Mouse (Mus musculus) lung, postnatal 14 days (tissue): ENCODE data around the gene H2afy.

ENCODE experiments used
- DNase-seq: peaks from one replicate; pipeline ENCODE4 v3.0.0; 2021

H2afy gene

DNA sequence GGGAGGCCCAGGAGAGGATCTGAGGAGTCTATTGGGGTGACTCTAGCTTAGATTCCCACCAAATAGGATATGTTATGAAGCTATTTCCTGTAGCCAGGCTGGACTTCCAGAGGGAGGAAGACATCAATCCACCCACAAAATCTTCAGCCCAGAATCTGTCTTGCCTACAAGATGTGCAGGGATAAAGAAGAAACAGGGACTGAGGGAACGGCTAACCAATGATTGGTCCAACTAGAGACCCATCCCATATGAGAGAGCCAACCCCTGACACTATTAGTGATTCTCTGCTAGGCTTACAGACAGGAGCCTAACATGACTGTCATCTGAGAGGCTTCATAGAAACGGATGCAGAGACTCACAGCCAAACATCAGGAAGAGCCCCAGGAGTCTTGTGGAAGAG, 7.9 kb upstream of the H2afy start:
- no peak for DNase-seq

DNA sequence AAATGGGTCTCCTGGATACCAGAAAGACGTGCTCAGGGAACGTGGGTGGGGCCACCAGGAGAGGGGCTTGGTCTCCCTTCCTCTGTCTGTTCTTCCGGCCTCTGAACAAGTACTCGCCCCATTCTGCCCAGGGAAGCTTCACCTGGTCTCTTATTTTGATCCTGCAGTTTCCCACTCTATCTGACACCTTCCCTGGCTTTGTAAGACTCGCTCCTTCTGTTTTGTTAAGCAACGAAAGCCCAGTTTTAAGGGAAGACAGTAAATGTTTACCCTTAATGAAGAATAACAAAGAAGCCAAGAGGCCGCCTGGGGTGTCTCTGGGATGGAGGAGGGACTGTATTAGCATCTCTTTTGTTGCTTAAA, 7.0 kb upstream of the H2afy start:
- DNase-seq: no peak

DNA sequence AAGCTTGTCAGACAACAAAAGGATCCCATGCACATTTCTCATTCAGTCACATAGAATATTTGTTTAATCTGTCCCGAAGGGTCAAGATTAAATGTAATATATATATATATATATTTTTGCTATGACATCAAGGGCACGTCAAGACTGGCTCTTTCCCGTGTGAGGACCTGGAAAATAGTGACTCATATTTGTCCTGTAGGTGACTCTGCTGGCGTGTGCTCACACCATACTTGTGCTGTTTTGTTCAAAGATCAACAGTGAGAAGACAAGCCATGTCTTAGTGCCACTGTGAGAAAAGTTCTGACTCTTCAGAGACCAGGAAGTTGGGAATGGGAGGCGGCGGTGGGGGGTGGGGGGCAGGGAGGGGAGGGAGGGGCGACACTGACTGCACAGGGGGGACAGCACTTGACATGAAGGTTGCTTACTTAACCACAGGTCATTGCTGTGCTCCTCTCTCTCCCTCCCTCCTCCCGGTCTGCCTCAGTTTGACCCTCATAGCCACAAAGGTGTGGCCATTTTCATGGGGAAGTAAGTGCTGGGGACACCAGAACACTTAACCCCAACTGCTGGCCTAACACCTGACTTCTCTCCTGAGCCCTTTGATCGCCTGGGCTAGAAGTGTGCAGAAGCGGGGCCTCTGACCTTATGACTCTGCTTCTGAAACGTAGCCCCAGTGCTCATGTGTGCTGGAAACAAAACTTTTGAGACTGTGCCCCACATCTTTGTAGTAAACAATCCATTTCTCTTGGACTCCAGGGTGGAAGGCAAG, 6.4 kb upstream of the H2afy start:
- no peak for DNase-seq

DNA sequence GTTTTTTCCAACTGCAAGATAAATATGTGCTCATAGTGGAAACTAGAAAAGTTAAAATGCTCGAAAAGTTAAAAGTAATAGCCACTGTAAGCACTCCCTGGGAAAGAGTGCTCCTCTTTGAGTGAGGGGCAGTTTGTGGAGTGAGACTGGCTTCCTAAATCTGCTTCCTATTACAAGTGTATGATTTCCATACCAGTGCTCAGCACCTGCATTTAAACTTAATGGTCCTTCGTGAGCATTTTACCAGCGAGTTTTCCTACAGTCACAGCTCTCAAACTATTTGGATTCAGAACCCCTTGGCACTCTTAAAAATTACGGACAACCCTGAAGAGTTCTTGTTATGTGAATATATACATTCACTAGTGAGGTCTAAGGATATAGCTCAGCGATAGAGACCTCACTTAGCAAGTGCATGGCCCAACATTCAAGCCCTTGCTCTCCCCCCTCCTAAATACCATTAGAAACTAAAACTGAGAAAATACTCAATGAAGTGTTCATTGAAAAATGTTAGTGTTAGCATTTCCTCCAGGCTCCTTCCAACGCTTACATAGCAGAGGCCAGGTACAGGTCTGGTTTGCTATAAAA, 3.1 kb upstream of the H2afy start:
- DNase-seq: no peak

DNA sequence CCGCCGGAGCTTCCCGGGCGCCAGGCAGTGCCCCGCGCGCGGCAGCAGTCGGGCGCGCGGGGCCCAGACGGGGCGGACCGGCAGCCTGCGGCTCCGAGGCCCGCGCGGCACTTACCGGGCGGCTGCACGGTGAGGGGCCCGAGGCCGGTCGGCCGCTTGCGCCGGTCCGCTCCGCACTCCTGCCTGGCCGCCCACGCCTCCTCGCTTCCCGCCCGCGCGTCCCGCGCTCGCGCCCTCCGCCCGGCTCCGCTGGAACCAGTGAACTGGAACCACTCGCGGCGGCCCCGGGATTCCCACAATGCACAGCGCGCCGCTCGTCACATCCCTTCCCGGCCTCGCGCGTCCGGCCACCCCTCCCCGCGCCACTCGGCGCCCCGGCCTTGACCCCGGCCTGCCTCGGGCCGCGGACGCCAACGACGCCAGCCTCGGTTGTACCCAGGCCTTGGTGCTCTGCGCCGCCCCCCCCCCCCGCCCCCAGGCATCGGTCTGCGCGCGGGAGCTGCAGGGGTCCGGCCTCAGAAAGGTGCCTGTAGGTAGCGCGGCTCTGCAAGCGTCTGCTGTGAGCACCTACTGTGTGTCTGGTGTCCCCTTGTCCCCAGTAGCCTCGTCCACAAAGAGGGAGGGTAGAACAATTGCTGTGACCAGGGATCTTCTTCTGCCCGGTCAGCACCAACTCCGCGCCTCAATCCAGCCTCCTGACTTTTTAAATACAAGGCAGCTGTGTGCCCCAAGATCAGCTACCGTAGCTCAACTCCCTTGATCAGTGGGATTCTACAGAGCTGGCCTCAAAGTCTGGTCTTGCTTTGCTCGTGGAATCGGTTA, 719 bp downstream of the H2afy start:
- peak; percentile 91 for DNase-seq

DNA sequence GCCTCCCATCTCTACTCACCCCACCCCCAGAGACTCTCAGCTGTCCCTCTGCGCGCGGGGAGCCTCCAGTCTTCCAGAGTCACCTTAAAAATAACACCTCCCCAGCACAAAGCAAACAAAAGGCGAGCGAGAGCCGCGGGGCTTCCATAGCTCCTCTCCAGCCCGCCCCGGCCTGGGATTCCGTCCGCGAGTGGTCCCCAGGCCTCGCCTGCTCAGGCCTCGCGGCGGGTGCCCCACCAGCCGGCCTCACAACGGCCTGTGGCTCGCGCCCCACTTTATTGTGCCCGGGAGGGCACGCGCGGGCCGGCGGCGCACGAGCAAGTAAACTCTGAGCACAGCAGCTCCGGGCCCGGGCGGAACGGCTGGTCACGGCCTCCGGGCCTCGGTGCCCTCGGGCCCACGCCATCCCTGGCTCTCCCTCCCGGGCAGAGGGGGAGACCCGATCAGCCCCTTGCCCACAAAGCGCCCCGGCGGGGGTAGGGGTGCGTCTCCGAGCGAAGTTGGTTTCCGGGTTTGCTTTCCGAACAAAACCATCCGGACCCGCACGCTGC, 1.5 kb downstream of the H2afy start:
- DNase-seq: no peak

DNA sequence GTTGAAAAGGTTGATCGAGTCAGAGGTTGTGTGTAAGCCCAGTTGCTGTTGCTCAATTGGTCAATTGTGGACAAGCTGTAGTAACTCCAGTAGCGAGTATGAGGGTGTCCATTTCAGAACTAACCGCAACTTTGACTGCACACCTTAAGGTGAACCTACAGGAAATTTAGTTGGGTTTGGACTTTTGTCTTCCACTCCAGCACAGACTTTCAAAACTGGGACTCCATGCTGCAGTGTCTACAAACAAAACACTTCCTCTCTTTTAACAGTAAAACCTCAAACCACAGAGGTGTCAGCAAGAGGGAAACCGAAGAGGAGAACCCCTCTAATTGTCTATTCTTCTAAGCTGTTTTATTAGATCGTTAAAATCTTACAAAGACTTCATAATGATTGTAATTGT, 2.1 kb downstream of the H2afy start:
- no peak for DNase-seq

DNA sequence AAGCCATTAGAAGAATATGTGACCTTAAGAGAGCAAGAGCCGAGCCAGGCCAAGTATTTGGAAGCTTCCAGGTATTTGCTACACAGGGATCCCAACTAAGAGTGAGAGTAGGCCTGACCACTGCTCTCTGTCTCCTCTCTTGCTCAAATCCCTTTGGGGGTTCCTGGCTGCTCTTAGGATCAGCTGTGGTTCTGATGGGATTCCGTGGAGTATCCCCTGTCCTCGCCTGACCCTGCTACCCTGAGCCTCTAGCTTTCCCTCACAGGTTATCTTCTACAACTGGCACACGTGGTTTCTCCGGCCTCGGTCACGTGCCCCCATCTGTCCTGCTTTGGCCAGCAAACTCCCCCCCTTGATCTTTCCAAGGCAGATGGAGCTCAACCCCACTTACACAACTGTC, 3.2 kb downstream of the H2afy start:
- DNase-seq: no peak

DNA sequence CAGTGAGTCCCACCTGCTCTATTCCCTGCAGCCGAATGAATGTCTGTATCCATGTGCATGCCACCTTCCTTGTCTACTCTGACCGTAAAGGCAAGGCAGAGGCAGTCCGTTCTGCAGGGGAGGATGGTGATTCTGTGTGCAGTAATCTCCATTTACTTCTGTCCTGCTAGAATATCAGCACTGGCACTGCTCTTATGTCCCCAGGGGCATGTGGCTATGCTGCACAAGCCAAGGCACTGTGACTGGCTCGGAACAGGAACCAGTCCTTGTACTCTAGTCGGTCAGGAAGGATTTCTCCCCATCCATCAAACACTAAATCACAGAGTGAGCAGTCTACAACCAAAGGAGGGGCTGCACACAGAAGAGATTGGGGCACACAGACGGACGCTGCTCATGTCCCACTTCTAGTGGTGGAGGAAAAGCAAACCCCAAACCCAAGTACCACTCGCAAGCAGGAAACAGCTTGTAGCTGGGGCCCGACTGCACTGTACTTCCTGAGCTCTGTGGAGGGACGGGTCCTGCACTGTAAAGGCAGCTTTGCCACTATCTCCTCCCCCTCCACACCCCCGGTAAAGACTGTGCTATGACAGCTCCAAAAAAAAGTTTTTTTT, 3.7 kb downstream of the H2afy start:
- no peak for DNase-seq

DNA sequence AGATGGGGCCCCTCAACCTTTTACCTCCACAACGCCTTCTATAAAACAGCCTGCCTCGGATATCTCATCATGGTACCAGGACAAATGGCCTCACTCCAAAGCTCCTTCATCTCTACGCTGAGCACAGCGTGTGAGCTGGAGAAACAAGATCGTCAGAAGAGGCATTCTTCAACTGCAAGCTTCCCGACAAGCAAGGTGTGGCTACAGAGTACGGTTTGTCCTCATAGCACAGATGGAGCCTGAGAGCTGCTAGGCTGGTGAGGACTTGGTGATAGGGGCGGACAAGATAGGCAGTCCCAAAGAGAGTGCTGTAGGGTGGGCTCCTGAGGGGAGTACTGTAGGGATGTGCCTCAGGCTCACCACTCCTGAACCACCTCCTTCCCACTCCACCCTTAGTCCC, 5.6 kb downstream of the H2afy start:
- no peak for DNase-seq

DNA sequence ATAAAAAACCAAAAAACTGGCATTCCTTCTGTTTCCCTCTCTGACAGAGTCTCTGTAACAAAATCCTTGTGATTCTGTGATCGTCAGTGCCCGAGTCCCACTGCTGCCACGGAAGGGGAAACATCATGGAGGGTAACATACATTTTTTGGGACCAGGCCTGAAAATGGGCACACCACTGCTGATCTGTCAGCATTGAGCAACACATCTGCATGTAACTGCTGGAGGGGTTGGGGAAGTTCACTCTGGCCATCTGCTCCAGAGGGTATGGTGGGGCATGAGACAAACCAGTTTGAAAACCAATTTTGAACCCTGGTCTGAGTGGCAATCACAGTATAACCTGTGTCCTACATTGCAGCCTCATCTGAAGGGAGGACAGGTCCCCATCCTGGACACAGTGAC, 6.6 kb downstream of the H2afy start:
- no peak for DNase-seq

DNA sequence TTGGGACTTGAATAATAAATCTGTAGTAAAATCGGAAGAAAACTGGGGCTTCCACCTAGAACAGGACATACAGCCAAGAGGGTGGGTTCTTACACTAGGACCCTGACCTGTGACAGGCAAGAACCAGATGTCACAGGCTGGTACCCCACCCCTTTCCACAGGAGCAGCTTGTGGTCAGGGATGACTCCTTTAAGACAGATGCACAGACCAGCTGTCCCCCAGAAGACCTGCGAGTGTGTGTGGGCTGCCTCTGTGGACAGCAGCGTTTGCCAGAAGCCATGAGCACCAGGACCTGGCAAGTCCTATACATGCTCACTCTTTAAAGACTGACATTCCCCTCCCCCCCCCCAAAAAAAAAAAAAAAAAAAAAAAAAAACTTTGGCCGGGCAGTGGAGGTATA, 7.1 kb downstream of the H2afy start:
- no peak for DNase-seq

DNA sequence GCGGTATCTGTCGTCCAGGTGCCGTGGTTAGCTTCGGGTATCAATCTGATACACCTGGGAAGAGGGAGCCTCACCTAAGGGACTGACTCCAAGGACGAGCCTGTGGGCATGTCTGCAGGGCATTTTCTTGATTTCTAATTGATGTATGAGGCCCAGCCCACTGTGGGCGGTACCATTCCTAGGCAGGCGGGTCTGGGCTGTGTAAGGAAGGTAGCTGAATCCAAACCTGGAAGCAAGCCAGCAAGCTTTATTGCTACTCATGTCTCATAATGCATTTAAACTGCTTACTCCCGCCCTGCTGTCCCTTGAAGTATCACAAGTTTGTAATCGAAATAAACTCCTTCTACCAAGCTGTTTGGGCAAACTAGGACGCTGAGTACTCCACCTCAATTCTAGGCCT, 10.5 kb downstream of the H2afy start:
- DNase-seq: no peak

DNA sequence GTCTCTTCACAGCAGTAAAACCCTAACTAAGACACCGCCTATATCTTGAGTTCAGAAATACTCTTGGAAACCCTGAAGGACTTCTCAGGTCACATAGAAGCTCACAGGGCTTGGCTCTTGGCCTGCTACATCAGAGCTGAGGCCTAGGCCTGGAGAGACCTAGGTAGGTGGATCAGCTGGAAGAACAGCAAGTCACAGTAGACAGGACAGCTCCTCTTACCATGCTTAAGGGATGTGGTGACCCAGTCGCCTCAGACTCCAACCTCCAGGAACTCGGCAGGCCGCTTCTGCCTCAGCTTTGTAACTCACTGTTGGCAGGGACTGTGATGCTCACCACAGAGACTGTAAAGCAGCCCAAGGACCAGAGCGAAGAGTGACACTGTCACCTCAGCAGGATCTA, 13.1 kb downstream of the H2afy start:
- DNase-seq: no peak

DNA sequence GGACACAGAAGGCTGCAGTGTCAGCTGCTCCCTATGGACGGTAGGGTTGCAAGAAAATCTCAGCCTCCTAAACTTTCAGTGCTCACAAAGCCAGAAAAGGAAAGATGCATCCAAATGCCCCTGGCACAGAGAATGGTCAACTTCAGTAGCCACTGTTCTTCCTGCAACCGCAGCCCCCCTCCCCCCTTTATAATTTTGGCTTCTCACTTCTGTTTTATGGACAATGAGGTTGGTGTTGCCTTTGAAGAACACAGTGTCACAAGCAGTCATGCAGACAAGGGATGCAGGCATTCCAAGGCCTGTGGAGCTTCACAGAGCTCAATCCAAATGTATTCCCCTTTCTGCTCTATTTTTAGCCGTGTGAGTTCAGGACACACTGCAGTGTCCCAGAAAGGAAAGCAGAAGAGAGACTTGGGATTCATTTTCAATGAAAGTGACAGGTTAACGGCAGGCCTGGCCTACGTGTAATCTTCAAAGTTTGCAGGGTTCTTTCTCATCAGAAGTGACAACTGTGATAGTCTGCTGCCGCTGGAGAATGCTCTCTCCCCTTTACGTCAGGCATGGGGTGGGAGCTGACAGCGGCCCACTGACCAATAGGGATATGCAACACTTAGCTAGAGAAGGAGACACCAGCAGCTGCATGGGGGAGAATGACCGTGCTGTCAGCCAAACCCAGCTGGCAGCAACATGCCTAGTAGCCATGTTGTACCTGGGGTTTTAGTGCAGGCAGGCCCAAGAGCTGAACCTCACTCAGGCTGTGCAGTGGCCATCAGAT, 18.0 kb downstream of the H2afy start:
- DNase-seq: no peak

DNA sequence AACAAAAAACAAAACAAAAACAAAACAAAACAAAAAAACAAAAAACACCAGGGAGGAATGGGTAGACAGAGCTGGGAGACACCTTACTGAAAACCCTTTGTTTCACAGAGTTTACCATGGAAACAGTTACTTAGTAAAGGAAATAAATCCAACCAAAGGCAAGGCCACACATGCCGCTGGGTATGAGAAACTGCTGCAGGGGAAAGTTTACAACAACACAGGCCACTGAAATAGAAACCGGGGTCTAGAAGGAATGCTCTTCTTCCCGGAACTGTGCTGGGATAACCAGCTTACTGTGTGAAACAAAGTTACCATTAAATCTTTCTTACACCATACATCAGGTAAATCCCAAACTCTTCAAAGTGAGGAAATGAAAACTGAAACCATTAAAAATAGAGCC, 20.3 kb downstream of the H2afy start:
- no peak for DNase-seq

DNA sequence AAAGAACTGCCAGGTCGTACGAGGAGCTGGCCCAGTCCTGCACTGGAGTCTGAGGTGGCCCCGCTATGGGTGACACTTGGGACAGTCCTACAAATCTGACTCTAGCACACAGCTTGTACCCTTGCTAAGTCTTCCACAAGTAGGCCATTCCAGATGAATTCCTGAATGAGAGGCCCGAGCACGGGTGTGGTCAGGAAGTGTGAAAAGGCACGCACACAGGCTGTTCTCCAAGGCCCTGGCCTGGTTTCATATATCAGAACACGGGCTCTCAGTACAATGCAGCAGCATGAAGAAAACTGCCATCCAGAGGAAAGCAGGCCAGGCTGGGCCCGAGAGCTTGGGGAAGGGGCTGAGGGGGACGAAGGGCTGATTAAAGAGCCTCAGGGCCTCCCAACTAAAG, 20.8 kb downstream of the H2afy start:
- peak; percentile 63 for DNase-seq

DNA sequence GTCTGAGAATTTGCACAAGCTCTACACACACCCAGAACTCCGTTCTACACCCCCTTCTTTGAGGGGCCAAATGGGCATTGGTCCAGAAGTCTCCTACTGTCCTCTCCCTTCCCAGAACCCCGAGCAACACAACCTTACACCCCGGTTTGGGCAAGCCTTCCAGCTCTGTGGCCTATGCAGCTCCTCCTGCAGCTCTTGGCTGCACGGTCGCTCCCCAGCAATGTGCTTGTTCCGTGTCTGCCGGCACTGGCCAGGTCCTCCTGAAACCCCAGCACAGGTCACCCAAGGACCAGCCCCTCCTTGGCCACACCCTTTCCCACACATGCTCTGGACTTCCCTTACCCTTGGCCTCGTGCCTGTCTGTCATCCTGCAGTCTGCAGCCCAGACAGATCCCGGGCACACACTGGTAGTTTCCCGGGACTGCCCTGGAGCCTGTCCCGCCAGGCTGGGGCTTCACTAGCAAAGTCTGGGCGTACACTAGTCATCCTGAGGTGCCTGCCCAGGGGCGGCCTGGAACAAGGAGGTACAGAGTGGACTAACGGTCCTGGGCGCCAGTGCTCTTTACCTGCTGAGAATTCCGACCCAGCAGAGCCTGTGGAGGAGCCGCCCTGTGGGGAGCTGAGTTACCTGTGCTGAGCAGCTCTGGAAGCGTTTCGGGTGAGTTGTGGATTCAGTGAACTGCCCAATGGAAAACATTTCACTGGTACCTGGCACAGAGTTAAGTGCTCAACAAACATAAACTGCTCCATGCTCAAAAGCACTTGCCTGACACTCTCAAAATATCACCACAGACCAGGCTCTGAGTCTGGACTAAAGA, 22.5 kb downstream of the H2afy start:
- peak; percentile 56 for DNase-seq

DNA sequence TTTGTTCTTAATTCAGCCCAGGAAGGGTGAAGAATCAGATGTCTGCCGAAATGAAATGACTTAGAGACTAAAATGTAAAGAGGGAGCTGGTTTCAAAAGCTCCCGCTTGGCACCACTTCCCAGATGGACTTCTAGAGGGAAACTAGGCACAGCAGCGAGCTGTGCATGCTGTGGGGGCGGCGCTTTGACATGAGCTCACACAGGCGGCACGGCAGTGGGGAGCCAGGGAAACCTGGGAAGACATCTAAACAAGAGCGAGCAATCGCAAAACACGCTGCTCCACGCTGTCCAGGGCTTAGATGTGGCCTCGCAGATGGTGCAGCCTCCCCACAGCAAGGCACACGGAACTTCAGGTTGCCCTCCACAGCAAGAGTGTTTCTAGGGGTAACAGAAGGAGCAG, 23.2 kb downstream of the H2afy start:
- DNase-seq: no peak

DNA sequence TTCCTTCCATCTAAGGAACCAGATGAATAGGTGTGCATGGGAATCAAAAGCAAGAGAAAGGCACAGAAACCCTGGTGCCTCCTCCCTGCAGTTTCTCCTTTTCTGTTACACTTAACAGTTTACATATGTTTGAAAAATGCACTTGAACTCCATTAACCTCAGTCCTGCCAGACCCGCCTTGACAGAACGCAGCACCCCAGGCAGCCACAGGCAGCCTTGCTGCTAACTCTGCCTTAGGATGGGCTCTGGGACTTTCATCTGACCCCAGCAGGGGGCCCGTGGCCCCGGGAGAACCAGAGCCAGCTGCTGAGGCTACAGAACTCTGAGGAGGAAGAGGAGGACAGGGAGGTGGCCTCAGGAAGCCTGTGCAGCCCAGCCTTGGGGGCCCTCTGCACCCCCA, 23.7 kb downstream of the H2afy start:
- no peak for DNase-seq

DNA sequence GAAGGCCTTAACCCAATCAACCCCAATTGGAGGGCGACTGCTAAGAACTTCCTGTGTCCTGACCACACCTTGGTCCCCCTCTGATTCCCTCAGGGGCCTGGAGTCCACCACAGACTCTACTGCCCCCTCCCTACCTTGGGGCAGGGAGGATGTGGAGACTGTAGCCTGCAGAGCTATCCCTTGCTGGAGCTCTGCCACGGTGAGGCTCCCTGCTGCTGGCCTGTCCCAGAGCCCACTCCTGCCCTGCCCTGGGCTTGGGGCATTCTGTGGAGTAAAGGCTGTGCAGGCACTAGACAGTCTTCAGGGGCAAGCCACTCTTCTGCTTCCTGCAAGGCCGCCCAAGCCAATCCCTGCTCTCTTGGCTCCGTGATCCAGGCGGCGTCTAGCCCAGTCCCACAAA, 24.6 kb downstream of the H2afy start:
- no peak for DNase-seq
